ENCODE assay signal across 12 mouse cellular contexts in the genomic region with DNA sequence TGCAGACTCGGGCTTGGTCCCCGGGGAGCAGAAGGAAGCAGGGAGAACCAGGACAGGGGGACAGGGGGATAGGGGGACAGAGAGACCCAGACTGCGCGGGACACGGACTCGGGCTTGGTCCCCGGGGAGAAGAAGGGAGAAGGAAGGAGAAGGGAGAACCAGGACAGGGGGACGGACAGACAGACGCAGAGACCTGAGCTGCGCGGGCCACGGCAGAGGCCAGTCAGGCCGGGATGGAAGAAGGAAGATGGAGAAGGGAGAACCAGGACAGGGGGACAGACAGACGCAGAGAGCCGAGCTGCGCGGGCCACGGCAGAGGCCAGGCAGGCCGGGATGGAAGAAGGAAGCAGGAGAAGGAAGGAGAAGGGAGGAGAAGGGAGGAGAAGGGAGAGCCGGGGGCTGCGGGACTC. TPM values are rescaled to one million over a fixed set of nuclear protein-coding genes. Genes with fewer than 3 reads are reported as not detected.
DNase-seq lines count a peak whose midpoint lies in the region; ATAC-seq and TF ChIP-seq lines count a peak whose summit lies in the region.
"Had no signal": no experiment of that assay in that cellular context is flagged by ENCODE, and none has a peak within 500 bp of the region (broad histone marks: within the 10 kb centered on the region; RNA-seq: fewer than 3 reads in every experiment).

No protein-coding gene starts in this region.

- no peak overlapping the region for H3K27ac ChIP-seq in intestine, embryonic 14.5 days (ENCODE audit: low read depth)
- H3K27ac ChIP-seq in intestine, postnatal 0 days (ENCODE audit: low read depth, low read length), result no peak overlapping the region
- no peak overlapping the region for H3K27ac ChIP-seq in liver, embryonic 15.5 days (replicated peaks)

- no peaks in the 10 kb centered on the region for H3K27me3 ChIP-seq in intestine, embryonic 14.5 days (replicated peaks; ENCODE audit: control insufficient read depth, insufficient read depth, low read length)
- H3K27me3 ChIP-seq in intestine, postnatal 0 days (replicated peaks; ENCODE audit: control insufficient read depth, insufficient read depth, low read length), result no peaks in the 10 kb centered on the region
- no peaks in the 10 kb centered on the region for H3K27me3 ChIP-seq in liver, embryonic 15.5 days

- H3K4me1 ChIP-seq in intestine, embryonic 14.5 days (replicated peaks; ENCODE audit: control insufficient read depth, insufficient read depth, low read length), result no peaks in the 10 kb centered on the region
- H3K4me1 ChIP-seq in intestine, postnatal 0 days (replicated peaks; ENCODE audit: control insufficient read depth, insufficient read depth, low read length), result no peaks in the 10 kb centered on the region
- no peaks in the 10 kb centered on the region; the same call in 1 of the 2 replicates for H3K4me1 ChIP-seq in liver, embryonic 15.5 days (replicated peaks)

- H3K4me2 ChIP-seq in intestine, embryonic 14.5 days (ENCODE audit: low read length), result no peak overlapping the region
- no peak overlapping the region; the same call in 1 of the 2 replicates for H3K4me2 ChIP-seq in intestine, postnatal 0 days (replicated peaks; ENCODE audit: low read depth)
- peak overlapping the region; percentile 58 for H3K4me2 ChIP-seq in liver, embryonic 15.5 days

- TF ChIP-seq POLR2A in brain, embryonic 14.5 days (IDR thresholded peaks at IDR 0.05; ENCODE audit: borderline replicate concordance, extremely low read depth, insufficient read depth, insufficient read length, poor library complexity, severe bottlenecking), result no peak

- 90% methylated on average over 21 of the region's 21 CpGs for WGBS in intestine, embryonic 14.5 days
- WGBS in intestine, postnatal 0 days, result 90% methylated on average over 21 of the region's 21 CpGs
- 64% methylated on average over 7 of the region's 21 CpGs for WGBS in liver, embryonic 15.5 days (ENCODE audit: insufficient replicate concordance)

- no peak for TF ChIP-seq CTCF in intestine, postnatal 0 days (IDR thresholded peaks at IDR 0.05; ENCODE audit: low read depth)
- no peak for TF ChIP-seq CTCF in brain, embryonic 14.5 days (IDR thresholded peaks at IDR 0.05; ENCODE audit: borderline replicate concordance, extremely low read depth, insufficient read depth, insufficient read length)

- peak; percentile 38 for DNase-seq in intestine, embryonic 14.5 days (ENCODE audit: low spot score)
- peak; percentile 3 for DNase-seq in retina, embryonic 14.5 days (ENCODE audit: low spot score)
- no peak for DNase-seq in retina, postnatal 1 day
- DNase-seq in brain, embryonic 14.5 days (ENCODE audit: low read depth), result peak; percentile 22
- DNase-seq in yolk sac, embryonic 10.5 days (ENCODE audit: low spot score), result no peak
- DNase-seq in urinary bladder, adult 18-20 months (ENCODE audit: low spot score in 2 of 2), result no peak

- peaks cover 27% of the 10 kb centered on the region for H3K36me3 ChIP-seq in intestine, embryonic 14.5 days (ENCODE audit: control insufficient read depth, insufficient read depth, low read length)
- peaks cover 20% of the 10 kb centered on the region for H3K36me3 ChIP-seq in intestine, postnatal 0 days (ENCODE audit: control insufficient read depth, insufficient read depth)
- H3K36me3 ChIP-seq in liver, embryonic 15.5 days (replicated peaks), result peaks cover 53% of the 10 kb centered on the region

- ATAC-seq in intestine, embryonic 14.5 days (replicated peaks; ENCODE audit: low FRiP score, low TSS enrichment, low read depth), result no peak
- no peak for ATAC-seq in intestine, postnatal 0 days
- no peak for ATAC-seq in liver, embryonic 15.5 days (ENCODE audit: insufficient read depth)

- H3K9ac ChIP-seq in intestine, embryonic 14.5 days (ENCODE audit: low read length), result no peak overlapping the region
- H3K9ac ChIP-seq in intestine, postnatal 0 days (ENCODE audit: low read depth, low read length), result no peak overlapping the region
- no peak overlapping the region for H3K9ac ChIP-seq in liver, embryonic 15.5 days

- H3K9me3 ChIP-seq in intestine, embryonic 14.5 days (ENCODE audit: control insufficient read depth, low read length), result peaks cover 50% of the 10 kb centered on the region
- peaks cover 34% of the 10 kb centered on the region for H3K9me3 ChIP-seq in intestine, postnatal 0 days (ENCODE audit: control insufficient read depth)
- H3K9me3 ChIP-seq in liver, embryonic 15.5 days (replicated peaks), result peaks cover 42% of the 10 kb centered on the region

- no peak overlapping the region for H3K4me3 ChIP-seq in intestine, embryonic 14.5 days (ENCODE audit: low read depth, low read length)
- H3K4me3 ChIP-seq in intestine, postnatal 0 days (ENCODE audit: low read depth, low read length), result no peak overlapping the region
- 0 out of 2 replicates have a peak overlapping the region, but pooled peaks have one; percentile 43 for H3K4me3 ChIP-seq in liver, embryonic 15.5 days (replicated peaks)

RNA-seq across cellular contexts. Expression of a gene that starts 10.8 kb away (rescaled TPM):
- not detected in 2 replicates for polyA plus RNA-seq in intestine, embryonic 14.5 days (2014; fragmentation: Nextera tagmentation; extraction: Ambion mirVana)
- polyA plus RNA-seq in intestine, postnatal 0 days (2015; fragmentation: Nextera tagmentation; extraction: Ambion mirVana), result not detected in 2 replicates
- not detected in 2 replicates for polyA plus RNA-seq in brain, embryonic 14.5 days (2012; rRNA removed)
- not detected in 2 replicates for polyA plus RNA-seq in liver, embryonic 15.5 days (2015; fragmentation: Nextera tagmentation; extraction: Ambion mirVana)
- polyA plus RNA-seq: cerebellum, adult 2 months; erythroblast, embryonic 14.5 days; heart, postnatal 0 days; small intestine, adult 2 months had no signal

RNA-seq across cellular contexts. Expression of a gene that starts 40.7 kb away (rescaled TPM):
- not detected in 2 replicates for polyA plus RNA-seq in intestine, embryonic 14.5 days (2014; fragmentation: Nextera tagmentation; extraction: Ambion mirVana)
- not detected in 2 replicates for polyA plus RNA-seq in intestine, postnatal 0 days (2015; fragmentation: Nextera tagmentation; extraction: Ambion mirVana)
- not detected in 2 replicates for polyA plus RNA-seq in brain, embryonic 14.5 days (2012; rRNA removed)
- not detected in 2 replicates for polyA plus RNA-seq in liver, embryonic 15.5 days (2015; fragmentation: Nextera tagmentation; extraction: Ambion mirVana)
- polyA plus RNA-seq: cerebellum, adult 2 months; erythroblast, embryonic 14.5 days; heart, postnatal 0 days; small intestine, adult 2 months had no signal

Comparison
In these comparisons a context has a peak if more than half of its experiments do, and no peak if none do; other contexts are left out.
1. DNase-seq: peak in intestine, embryonic 14.5 days (single experiment), retina, embryonic 14.5 days (single experiment) and brain, embryonic 14.5 days (single experiment); none in retina, postnatal 1 day (single experiment), yolk sac, embryonic 10.5 days (single experiment) and urinary bladder, adult 18-20 months (0 of 2).